Mouse (Mus musculus) bone marrow macrophage, adult 2 months (primary cell): ENCODE measurements around the gene Grpel1.

Experiments
- CTCF ChIP-seq: IDR thresholded peaks from 2 replicates; pipeline ENCODE4 v1.5.1; 2012; ENCODE audit warnings: low read depth, mild to moderate bottlenecking, low read length, moderate library complexity
- POLR2A ChIP-seq: IDR thresholded peaks from 2 replicates; pipeline ENCODE4 v1.6.1; 2012; ENCODE audit warnings: mild to moderate bottlenecking, low read depth, low read length, borderline replicate concordance

DNA sequence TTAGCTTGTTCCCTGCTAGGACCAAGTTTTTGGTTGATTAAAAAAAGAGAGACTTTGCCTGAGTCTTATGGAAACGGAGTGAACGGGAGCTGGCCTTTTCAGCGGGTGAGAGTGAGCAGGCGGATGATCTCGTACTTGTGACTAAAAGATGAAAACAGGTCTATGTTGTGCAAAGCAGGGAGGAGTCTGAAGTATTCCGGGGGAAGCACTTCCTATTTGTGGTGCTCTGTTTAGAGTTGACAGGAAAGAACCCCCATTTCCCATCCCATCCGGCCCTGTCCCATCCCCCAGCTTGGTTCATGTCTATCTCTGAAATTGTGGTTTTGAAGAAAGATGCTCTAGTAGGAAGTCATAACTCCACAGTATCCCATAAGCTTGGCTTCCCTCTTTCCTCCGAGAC is 1.1 kb downstream of the Grpel1 start:
- TF ChIP-seq POLR2A (no peak), CTCF (no peak)
